8 mouse cellular contexts compared by ENCODE assay signal in the genomic region with DNA sequence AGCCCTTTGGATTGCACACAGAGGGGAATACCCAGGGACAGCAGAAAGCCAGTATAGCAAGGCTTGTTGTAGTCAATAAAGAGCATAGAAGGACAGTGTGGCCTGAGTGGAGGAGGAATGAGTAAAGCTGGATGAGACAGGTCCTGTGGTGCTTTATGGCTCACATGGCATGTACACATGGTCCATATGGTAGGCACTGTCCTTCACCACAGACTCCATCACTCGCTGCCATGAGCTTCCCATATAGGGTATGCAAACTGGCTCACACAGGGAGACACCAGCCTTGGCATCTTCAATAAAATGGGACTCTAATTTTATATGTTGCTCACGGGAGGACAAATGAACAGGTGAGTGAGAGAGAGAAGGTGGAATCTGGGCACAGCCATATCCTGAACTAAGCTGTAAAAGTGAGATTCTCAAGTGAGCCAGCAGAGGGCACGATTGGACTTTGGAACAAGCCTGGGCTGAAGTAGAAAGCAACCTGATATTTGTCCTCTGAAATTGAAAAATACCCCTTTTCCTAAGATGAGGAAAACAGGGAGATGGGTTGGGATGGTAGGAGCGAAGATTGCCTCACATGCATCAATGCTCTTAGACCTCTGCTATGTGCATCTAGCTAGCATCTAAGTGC. TPM values are rescaled to one million over a fixed set of nuclear protein-coding genes. Genes with fewer than 3 reads are reported as not detected.
DNase-seq lines count a peak whose midpoint lies in the region; ATAC-seq lines count a peak whose summit lies in the region.

No protein-coding gene starts in this region.

- no peak for ATAC-seq in activated CD4-positive, CD25-positive, alpha-beta regulatory T cell, adult 4 months

- DNase-seq in urinary bladder, adult 18-20 months (ENCODE audit: low spot score in 2 of 2) = peak; percentile 32 to 47
- no peak for DNase-seq in urinary bladder, adult 2 months (ENCODE audit: low spot score)
- DNase-seq in cerebellum, postnatal 10 days = peak; percentile 86 to 90
- DNase-seq in frontal cortex, postnatal 25 days (ENCODE audit: low spot score in 2 of 2) = peak; percentile 44 to 63
- peak; percentile 45 to 80 for DNase-seq in kidney, postnatal 25 days
- DNase-seq in lung, adult 18-20 months = peak; percentile 20 to 48
- peak; percentile 11 for DNase-seq in retina, adult 2 months (ENCODE audit: low read depth, low spot score)

RNA-seq across cellular contexts. Expression of gene Trh, which starts 41.9 kb away (rescaled TPM):
- 0.09 and 0.22 TPM in 2 replicates for polyA plus RNA-seq in urinary bladder, adult 2 months (2012; rRNA removed)
- polyA plus RNA-seq in activated CD4-positive, CD25-positive, alpha-beta regulatory T cell, adult 4 months (2017; shearing (Covaris generic)) = not detected
